Mouse (Mus musculus) lung, postnatal 0 days (tissue): ENCODE results near the gene Sbf1. TPM values are rescaled to one million over a fixed set of nuclear protein-coding genes. Genes with fewer than 3 reads are reported as not detected.

Source experiments
- ATAC-seq: fragments of 200-750 bp; cut with Nextera tagmentation; 2 replicates; pipeline ENCODE4 v1.8.0; 2017; ENCODE audit warnings: moderate library complexity
- DNase-seq: peaks from one replicate; pipeline ENCODE4 v3.0.0-alpha.2; 2016; ENCODE audit warnings: low spot score
- H3K27ac ChIP-seq: fragments of 300-500 bp; sonication (generic); 2 replicates; pipeline ENCODE4 v1.5.1; 2014; ENCODE audit warnings: antibody characterized with exemption, mild to moderate bottlenecking, low read length, mixed read lengths
- H3K27me3 ChIP-seq: fragments of 300-500 bp; sonication (generic); replicated peaks from 2 replicates; pipeline ENCODE4 v1.6.1; 2014; ENCODE audit warnings: low read length, mixed read lengths; ENCODE audit not compliant: insufficient read depth
- H3K36me3 ChIP-seq: fragments of 300-500 bp; sonication (generic); 2 replicates; pipeline ENCODE4 v1.6.1; 2014; ENCODE audit warnings: low read length, mixed read lengths; ENCODE audit not compliant: insufficient read depth
- H3K4me1 ChIP-seq: fragments of 300-500 bp; sonication (generic); 2 replicates; pipeline ENCODE4 v1.6.1; 2014; ENCODE audit warnings: antibody characterized with exemption, low read depth, low read length, mixed read lengths; ENCODE audit not compliant: insufficient read depth
- H3K4me2 ChIP-seq: fragments of 300-500 bp; sonication (generic); replicated peaks from 2 replicates; pipeline ENCODE4 v1.6.1; 2014; ENCODE audit warnings: low read depth, mild to moderate bottlenecking, low read length, moderate library complexity, mixed read lengths
- H3K4me3 ChIP-seq: fragments of 300-500 bp; sonication (generic); 2 replicates; pipeline ENCODE4 v1.5.1; 2014; ENCODE audit warnings: low read depth, low read length
- H3K9ac ChIP-seq: fragments of 300-500 bp; sonication (generic); replicated peaks from 2 replicates; pipeline ENCODE4 v1.6.1; 2014; ENCODE audit warnings: low read depth, mild to moderate bottlenecking
- H3K9me3 ChIP-seq: fragments of 300-500 bp; sonication (generic); 2 replicates; pipeline ENCODE4 v1.6.1; 2016; ENCODE audit warnings: low read length, mixed read lengths
- CTCF ChIP-seq: IDR thresholded peaks from 2 replicates; pipeline ENCODE4 v1.5.1; 2016; ENCODE audit warnings: antibody characterized with exemption, mild to moderate bottlenecking
- EP300 ChIP-seq: IDR thresholded peaks from 2 replicates; pipeline ENCODE4 v1.6.1; 2016; ENCODE audit warnings: antibody characterized with exemption, mild to moderate bottlenecking, control low read depth
- WGBS: fragments of 180-500 bp; shearing (Covaris S2); extraction: QIAGEN DNeasy Blood & Tissue Kit; methylation state at CpG from one replicate; pipeline ENCODE4 v1.1.7; 2014; 5-methylcytosine and 5-hydroxymethylcytosine counted together
- polyA plus RNA-seq: library from polyadenylated mRNA; unstranded; fragments of >200 nt; fragmentation: Nextera tagmentation; extraction: Ambion mirVana; gene quantifications from 2 replicates; pipeline ENCODE4 v1.2.1, GENCODE M21; 2015

The Sbf1 gene
- polyA plus RNA-seq, 1 experiment from 2014 or later, result 30.9 TPM

GRCm38 (mm10) chr15:89340136-89340535 lies 25.0 kb upstream of the Sbf1 start:
- H3K4me2 ChIP-seq, result no peak overlapping the region
- no peak for DNase-seq
- H3K36me3 ChIP-seq, result no peaks in the 10 kb centered on the region
- no peaks in the 10 kb centered on the region for H3K4me1 ChIP-seq
- H3K9me3 ChIP-seq, result no peaks in the 10 kb centered on the region
- TF ChIP-seq EP300 (no peak), CTCF (no peak)
- H3K27me3 ChIP-seq, result no peaks in the 10 kb centered on the region
- WGBS, result 69% methylated on average over 3 of the region's 3 CpGs
- H3K27ac ChIP-seq, result no peak overlapping the region
- ATAC-seq, result no peak
- no peak overlapping the region for H3K4me3 ChIP-seq
- H3K9ac ChIP-seq, result no peak overlapping the region

- DNase-seq (no peak), ATAC-seq (no peak)
- 81% methylated on average over 2 of the region's 2 CpGs for WGBS
- Histone ChIP-seq H3K9me3 (no peaks in the 10 kb centered on the region), H3K27ac (no peak overlapping the region), H3K4me3 (no peak overlapping the region), H3K4me1 (no peaks in the 10 kb centered on the region), H3K27me3 (no peaks in the 10 kb centered on the region), H3K9ac (no peak overlapping the region), H3K36me3 (no peaks in the 10 kb centered on the region), H3K4me2 (no peak overlapping the region)
- TF ChIP-seq CTCF (no peak), EP300 (no peak)
Measured at GRCm38 (mm10) chr15:89339696-89340095, 24.6 kb upstream of the Sbf1 start.

GRCm38 (mm10) chr15:89336422-89336821 lies 21.3 kb upstream of the Sbf1 start:
- ATAC-seq (no peak), DNase-seq (no peak)
- Histone ChIP-seq H3K9ac (no peak overlapping the region), H3K4me2 (no peak overlapping the region), H3K4me3 (no peak overlapping the region), H3K27ac (no peak overlapping the region), H3K9me3 (no peaks in the 10 kb centered on the region), H3K27me3 (no peaks in the 10 kb centered on the region), H3K36me3 (no peaks in the 10 kb centered on the region), H3K4me1 (no peaks in the 10 kb centered on the region)
- TF ChIP-seq CTCF (no peak), EP300 (no peak)
- 81% methylated on average over 14 of the region's 14 CpGs for WGBS

- ATAC-seq, result no peak
- no peak overlapping the region for H3K4me3 ChIP-seq
- H3K27me3 ChIP-seq, result no peaks in the 10 kb centered on the region
- no peaks in the 10 kb centered on the region for H3K4me1 ChIP-seq
- no peak overlapping the region for H3K9ac ChIP-seq
- no peak for DNase-seq
- TF ChIP-seq EP300, result no peak
- no peak for TF ChIP-seq CTCF
- no peak overlapping the region for H3K27ac ChIP-seq
- H3K9me3 ChIP-seq, result no peaks in the 10 kb centered on the region
- 77% methylated on average over 17 of the region's 17 CpGs for whole genome bisulfite sequencing
- H3K36me3 ChIP-seq, result no peaks in the 10 kb centered on the region
- H3K4me2 ChIP-seq, result no peak overlapping the region
Measured at GRCm38 (mm10) chr15:89334774-89335537, 19.8 kb upstream of the Sbf1 start.

- WGBS, result 87% methylated on average over 7 of the region's 7 CpGs
- DNase-seq, result no peak
- H3K9ac ChIP-seq, result no peak within 1 kb of the TSS
- no peaks in the 10 kb centered on the region for H3K9me3 ChIP-seq
- H3K4me2 ChIP-seq, result no peak within 1 kb of the TSS
- TF ChIP-seq EP300, result no peak
- no peak for TF ChIP-seq CTCF
- H3K27me3 ChIP-seq, result no peaks in the 10 kb centered on the region
- H3K4me1 ChIP-seq, result no peaks in the 10 kb centered on the region
- no peak within 1 kb of the TSS for H3K4me3 ChIP-seq
- no peak for ATAC-seq
- no peaks in the 10 kb centered on the region for H3K36me3 ChIP-seq
- H3K27ac ChIP-seq, result no peak within 1 kb of the TSS
Measured at GRCm38 (mm10) chr15:89334271-89334670, 19.2 kb upstream of the Sbf1 start, which contains the start of gene Miox. Gene Miox (plus strand): TSS chr15:89334398.

- H3K9me3 ChIP-seq, result no peaks in the 10 kb centered on the region
- H3K27ac ChIP-seq, result no peak overlapping the region
- no peak for ATAC-seq
- no peak for DNase-seq
- no peak overlapping the region for H3K4me2 ChIP-seq
- no peaks in the 10 kb centered on the region for H3K36me3 ChIP-seq
- H3K9ac ChIP-seq, result no peak overlapping the region
- no peaks in the 10 kb centered on the region for H3K27me3 ChIP-seq
- H3K4me3 ChIP-seq, result no peak overlapping the region
- no peaks in the 10 kb centered on the region; the same call in 1 of the 2 replicates for H3K4me1 ChIP-seq
- 43% methylated on average over 5 of the region's 5 CpGs for WGBS
- TF ChIP-seq EP300 (no peak), CTCF (no peak)
Measured at GRCm38 (mm10) chr15:89326441-89326840, 11.3 kb upstream of the Sbf1 start.
